Mouse (Mus musculus): Measurements from ENCODE around the gene Dgki.
A peak's percentile ranks its signal among the peaks of the same experiment; 100 is the strongest.

Gene Dgki

GRCm38 (mm10) chr6:37240140-37240539 lies 59.8 kb downstream of the Dgki start:
- no peak for DNase-seq (ENCODE audit: low spot score)

- no peak for DNase-seq (ENCODE audit: low spot score)
Measured at GRCm38 (mm10) chr6:37236893-37237292, 63.1 kb downstream of the Dgki start.

GRCm38 (mm10) chr6:37231148-37231547 lies 68.8 kb downstream of the Dgki start:
- DNase-seq (ENCODE audit: low spot score) = no peak

GRCm38 (mm10) chr6:37222947-37223510 lies 77.0 kb downstream of the Dgki start:
- no peak for DNase-seq (ENCODE audit: low spot score)

GRCm38 (mm10) chr6:37222016-37222415 lies 78.0 kb downstream of the Dgki start:
- no peak for DNase-seq (ENCODE audit: low spot score)

GRCm38 (mm10) chr6:37219110-37219509 lies 80.9 kb downstream of the Dgki start:
- no peak for DNase-seq (ENCODE audit: low spot score)

GRCm38 (mm10) chr6:37216342-37216763 lies 83.6 kb downstream of the Dgki start:
- DNase-seq (ENCODE audit: low spot score) = peak; percentile 43

- DNase-seq (ENCODE audit: low spot score) = no peak
Measured at GRCm38 (mm10) chr6:37215655-37216054, 84.3 kb downstream of the Dgki start.

GRCm38 (mm10) chr6:37212930-37213329 lies 87.1 kb downstream of the Dgki start:
- no peak for DNase-seq (ENCODE audit: low spot score)

GRCm38 (mm10) chr6:37211545-37212247 lies 88.3 kb downstream of the Dgki start:
- no peak for DNase-seq (ENCODE audit: low spot score)

GRCm38 (mm10) chr6:37202901-37203300 lies 97.1 kb downstream of the Dgki start:
- DNase-seq (ENCODE audit: low spot score) = peak; percentile 37

- DNase-seq (ENCODE audit: low spot score) = no peak
Measured at GRCm38 (mm10) chr6:37200840-37201239, 99.1 kb downstream of the Dgki start.

- DNase-seq (ENCODE audit: low spot score) = no peak
Measured at GRCm38 (mm10) chr6:37199502-37199901, 100.5 kb downstream of the Dgki start.

GRCm38 (mm10) chr6:37197745-37198144 lies 102.2 kb downstream of the Dgki start:
- DNase-seq (ENCODE audit: low spot score) = no peak

GRCm38 (mm10) chr6:37196870-37197269 lies 103.1 kb downstream of the Dgki start:
- DNase-seq (ENCODE audit: low spot score) = no peak

GRCm38 (mm10) chr6:37195766-37196165 lies 104.2 kb downstream of the Dgki start:
- no peak for DNase-seq (ENCODE audit: low spot score)

GRCm38 (mm10) chr6:37181961-37182360 lies 118.0 kb downstream of the Dgki start:
- no peak for DNase-seq (ENCODE audit: low spot score)

GRCm38 (mm10) chr6:37171149-37171832 lies 128.7 kb downstream of the Dgki start:
- DNase-seq (ENCODE audit: low spot score) = no peak

GRCm38 (mm10) chr6:37158880-37159279 lies 141.1 kb downstream of the Dgki start:
- DNase-seq (ENCODE audit: low spot score) = no peak

- DNase-seq (ENCODE audit: low spot score) = no peak
Measured at GRCm38 (mm10) chr6:37154051-37154450, 145.9 kb downstream of the Dgki start.

GRCm38 (mm10) chr6:37150483-37150882 lies 149.5 kb downstream of the Dgki start:
- no peak for DNase-seq (ENCODE audit: low spot score)

- no peak for DNase-seq (ENCODE audit: low spot score)
Measured at GRCm38 (mm10) chr6:37150038-37150437, 149.9 kb downstream of the Dgki start.

GRCm38 (mm10) chr6:37149196-37149595 lies 150.8 kb downstream of the Dgki start:
- no peak for DNase-seq (ENCODE audit: low spot score)
